Mouse (Mus musculus) regulatory T cell (primary cell): ENCODE results near the gene Pcdh15.

Experiments used
- in situ Hi-C: fragments of 300-600 bp; cut with MboI, MseI; formaldehyde crosslinking; loops from one replicate; pipeline ENCODE4 v1.15.1; 2025; ENCODE audit warnings: high pct_unique_total_duplicates

The Pcdh15 gene

GRCm38 (mm10) chr10:73947799-73948198, 848.7 kb downstream of the Pcdh15 start:
- in situ Hi-C loops, result no loop called here

DNA sequence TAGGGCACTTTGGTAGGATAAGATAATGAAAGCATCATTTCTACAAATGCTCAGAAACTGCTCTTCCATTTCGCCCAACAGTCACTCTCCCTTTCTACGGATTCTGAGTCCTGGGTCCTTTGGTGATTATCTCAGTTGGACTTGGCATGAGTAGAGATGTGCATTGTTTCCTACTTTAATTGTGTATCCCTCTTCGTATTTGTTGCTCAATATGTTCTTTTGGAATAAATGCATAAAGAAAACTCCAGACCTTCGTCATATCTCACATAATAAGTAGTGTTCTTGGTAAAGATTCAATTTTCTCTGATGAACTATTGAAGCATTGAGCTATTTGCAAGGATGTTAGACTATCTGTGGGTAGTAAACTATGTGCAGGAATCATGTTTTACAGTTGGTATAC, 854.2 kb downstream of the Pcdh15 start:
- in situ Hi-C loops, result no loop called here

GRCm38 (mm10) chr10:73984057-73984456, 884.9 kb downstream of the Pcdh15 start:
- in situ Hi-C loops, result no loop called here

GRCm38 (mm10) chr10:74008836-74009235, 909.7 kb downstream of the Pcdh15 start:
- in situ Hi-C loops, result no loop called here

DNA sequence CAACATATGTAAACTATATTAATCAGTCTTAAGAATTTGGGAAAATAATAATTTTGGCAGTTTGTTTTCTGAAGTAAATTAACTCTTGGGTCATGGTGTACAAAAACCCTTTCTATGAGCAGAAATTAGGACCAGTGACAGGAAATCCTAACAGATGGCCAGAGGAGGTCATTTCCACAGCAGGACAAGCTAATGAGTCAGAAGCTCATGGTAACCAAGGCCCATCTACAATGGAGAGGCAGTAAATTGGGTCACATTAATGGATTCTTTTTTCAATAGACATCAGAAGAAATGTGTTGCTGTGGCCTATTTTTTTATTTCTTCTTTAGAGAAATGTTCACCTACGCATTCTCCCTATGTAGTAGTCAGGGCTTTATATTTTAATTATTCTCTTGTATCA, 923.9 kb downstream of the Pcdh15 start:
- in situ Hi-C loops, result no loop called here

- in situ Hi-C loops, result no loop called here
These were observed 953.9 kb downstream of the Pcdh15 start for GRCm38 (mm10) chr10:74053059-74053458.

DNA sequence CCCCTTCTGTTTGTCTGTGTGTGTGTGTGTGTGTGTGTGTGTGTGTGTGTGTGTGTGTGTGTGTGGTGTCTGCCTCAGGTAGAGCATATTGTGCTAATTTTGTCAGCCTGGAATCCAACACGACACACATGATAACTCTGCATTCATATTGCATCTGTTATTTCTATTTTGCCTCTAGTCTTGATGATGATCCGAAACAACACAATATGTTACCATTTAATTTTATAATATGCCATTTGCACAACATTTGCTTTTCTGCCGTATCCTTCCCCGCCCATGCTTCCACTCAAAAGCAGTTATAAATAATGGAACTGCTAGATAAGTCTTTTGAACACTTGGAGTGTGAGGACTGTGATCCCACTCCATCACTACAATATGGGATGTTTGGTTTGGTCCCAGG, 987.5 kb downstream of the Pcdh15 start:
- in situ Hi-C loops, result no loop called here

DNA sequence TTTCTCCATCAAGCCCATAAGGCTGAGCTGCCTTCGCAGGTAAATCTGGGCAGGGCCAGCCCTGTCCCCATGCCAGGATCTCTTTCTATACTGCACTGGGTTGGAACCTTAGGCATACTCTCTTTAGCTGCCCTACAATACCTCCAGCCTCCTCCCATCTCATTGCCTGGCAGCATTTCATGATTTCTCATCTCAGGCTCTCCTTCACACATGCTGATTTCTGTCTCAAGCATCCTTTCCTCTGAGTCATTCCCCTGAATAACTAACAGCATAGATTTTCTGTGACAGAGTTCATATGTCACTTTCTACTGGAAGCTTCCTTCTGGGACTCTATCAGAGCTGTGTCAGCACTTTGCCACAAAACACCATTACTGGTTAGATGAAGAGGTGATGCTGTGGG, 999.2 kb downstream of the Pcdh15 start:
- in situ Hi-C loops, result no loop called here

- in situ Hi-C loops, result no loop called here
These were observed 1015.0 kb downstream of the Pcdh15 start for GRCm38 (mm10) chr10:74114107-74114506.

DNA sequence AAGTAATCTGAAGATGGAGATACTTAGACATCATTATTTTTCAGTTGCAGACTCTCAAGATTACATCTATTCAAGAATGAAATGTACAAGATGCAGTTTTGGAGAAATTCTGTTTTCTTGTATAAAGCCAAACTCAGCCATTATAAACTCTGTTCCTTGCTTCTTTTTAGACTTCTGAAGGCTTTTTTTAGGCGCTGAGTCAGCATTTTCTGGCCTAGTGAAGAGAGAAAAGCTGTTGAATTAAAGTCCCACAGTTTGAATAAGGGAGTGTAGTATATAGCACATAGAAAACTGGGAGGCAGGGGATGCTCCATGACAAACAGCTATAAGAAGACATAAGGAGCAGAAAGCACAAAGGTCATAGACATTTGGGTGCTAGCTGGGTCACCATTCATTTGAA, 1017.7 kb downstream of the Pcdh15 start:
- in situ Hi-C loops, result no loop called here

DNA sequence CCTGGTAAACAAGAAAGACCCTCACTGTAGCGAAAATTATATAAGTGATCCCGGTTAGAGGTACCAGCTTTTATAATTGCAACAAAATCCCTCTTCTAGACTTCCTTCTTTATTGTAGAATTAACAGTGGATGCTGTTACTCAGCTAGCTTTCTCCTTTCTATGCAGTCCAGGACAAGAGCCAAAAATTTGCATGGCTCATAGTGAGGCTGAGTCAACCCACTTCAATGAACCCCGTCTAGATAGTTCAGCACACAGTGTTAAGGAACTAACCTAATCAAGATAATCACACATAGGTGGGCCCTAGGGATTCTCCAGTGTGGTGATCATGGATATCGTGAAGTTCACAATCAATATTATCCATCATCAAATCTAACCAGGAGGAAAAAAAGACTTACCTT, 1024.3 kb downstream of the Pcdh15 start:
- in situ Hi-C loops, result no loop called here

- in situ Hi-C loops, result no loop called here
These were observed 1030.0 kb downstream of the Pcdh15 start for GRCm38 (mm10) chr10:74129192-74129591.

GRCm38 (mm10) chr10:74129665-74130064, 1030.5 kb downstream of the Pcdh15 start:
- in situ Hi-C loops, result no loop called here

- in situ Hi-C loops, result no loop called here
These were observed 1031.7 kb downstream of the Pcdh15 start for GRCm38 (mm10) chr10:74130805-74131204.

- in situ Hi-C loops, result no loop called here
These were observed 1048.8 kb downstream of the Pcdh15 start for GRCm38 (mm10) chr10:74147966-74148365.

DNA sequence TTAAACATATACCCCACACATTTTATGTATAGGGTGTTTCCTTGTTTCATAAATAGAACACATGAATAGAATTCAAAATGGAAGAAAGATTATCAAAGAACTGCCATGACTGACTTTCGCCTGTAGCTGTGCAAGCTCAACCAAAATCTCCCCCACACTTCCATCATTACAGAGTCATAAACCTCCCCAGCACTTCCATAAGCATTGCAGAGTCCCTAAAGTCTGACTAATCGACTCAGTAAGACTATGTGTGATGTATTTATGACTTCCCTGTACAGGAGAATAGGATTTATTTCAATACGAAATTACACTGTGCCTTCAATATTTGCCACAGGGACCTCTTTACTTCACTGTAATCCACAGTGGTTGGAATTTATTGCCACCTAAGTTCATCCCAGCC, 1082.8 kb downstream of the Pcdh15 start:
- in situ Hi-C loops, result no loop called here

DNA sequence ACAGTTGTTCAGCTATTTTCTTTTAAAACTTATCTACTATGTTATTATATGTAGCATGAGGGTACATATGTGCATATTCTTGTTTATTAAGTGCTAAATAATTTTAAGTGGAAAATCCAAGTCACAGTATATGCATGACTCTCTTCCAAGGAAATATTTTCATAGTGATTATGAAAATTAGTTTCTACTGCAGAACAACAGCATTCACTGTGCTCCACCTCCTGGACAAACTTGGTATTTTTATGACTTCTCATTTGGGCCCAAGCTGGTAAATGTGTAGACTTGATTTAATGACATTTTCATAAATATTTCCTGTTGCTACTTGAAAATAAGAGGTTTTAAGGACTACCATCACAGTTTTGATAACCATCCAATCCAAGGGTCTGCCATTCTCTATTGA, 1104.5 kb downstream of the Pcdh15 start:
- in situ Hi-C loops, result no loop called here

DNA sequence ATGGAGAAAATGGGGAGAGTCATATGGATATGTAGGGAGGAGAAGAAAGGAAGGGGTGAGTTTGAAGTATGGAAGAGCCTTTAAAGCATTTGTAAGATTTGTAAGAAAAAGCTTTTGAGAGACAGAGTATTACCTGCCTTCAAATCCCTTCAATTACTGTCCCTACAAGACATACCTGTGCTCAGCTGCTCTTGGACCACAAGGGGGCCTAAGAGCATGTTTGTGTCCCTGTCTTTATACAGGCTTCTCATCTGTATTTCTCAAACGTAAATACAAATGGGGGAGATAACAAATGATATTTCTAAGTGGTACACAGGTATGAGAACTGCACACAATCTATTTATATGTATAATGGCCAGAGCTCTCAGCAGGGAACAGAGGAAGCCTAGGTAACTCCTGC, 1118.1 kb downstream of the Pcdh15 start:
- in situ Hi-C loops, result no loop called here

- in situ Hi-C loops, result no loop called here
These were observed 1121.3 kb downstream of the Pcdh15 start for GRCm38 (mm10) chr10:74220439-74220838.

- in situ Hi-C loops, result no loop called here
These were observed 1158.7 kb downstream of the Pcdh15 start for GRCm38 (mm10) chr10:74257716-74258446.

- in situ Hi-C loops, result no loop called here
These were observed 1159.5 kb downstream of the Pcdh15 start for GRCm38 (mm10) chr10:74258639-74259038.

DNA sequence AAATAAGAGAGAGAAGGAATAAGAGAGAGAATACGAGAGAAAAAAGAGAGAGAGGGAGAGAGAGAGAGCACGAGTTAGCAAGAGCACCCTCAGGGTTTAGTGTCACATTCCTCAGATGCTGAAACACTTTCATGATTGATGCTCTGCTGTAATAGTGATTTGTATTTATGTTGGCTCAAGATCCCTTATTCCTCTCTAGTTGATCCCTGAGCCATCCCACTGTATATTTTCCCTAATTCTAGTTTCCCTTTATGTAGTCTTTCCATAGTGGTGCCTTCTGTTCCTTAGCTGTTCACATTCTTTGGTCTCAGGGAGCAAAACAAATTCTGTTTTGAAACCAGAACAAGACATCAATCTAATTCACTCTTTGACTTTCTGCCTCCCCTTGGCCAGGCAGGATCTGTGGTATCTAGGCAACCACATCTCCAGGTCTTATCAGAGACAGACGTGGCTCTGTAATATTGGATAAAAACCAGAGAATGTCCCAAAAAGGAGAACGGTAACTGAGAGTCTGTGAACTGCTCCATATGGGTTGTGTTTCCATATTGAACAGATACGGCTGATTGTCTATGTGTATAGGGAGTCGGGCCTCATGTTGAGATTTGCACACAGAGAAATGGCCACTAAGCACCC, 1170.6 kb downstream of the Pcdh15 start:
- in situ Hi-C loops, result no loop called here

- in situ Hi-C loops, result no loop called here
These were observed 1171.8 kb downstream of the Pcdh15 start for GRCm38 (mm10) chr10:74270894-74271293.

DNA sequence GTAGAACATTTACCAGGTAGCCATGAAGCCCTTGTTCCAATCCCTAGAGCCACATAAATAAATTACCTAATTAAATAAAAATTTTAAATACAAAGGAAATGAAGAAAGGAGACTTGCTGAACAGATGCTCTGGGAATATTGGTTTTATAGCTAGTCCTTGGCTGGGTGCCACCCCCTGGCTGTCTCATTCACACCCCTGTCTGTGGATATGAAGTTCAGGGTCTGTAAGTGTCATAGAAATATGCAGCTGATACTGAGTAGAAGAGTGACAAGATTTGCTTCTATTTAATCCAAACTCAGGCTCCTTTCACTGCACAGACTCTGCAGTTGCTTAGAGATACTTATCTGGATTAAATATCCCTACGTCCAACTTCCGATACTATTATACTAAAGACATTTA, 1205.0 kb downstream of the Pcdh15 start:
- in situ Hi-C loops, result no loop called here
